Mouse (Mus musculus): Measurements from ENCODE around the gene A630095N17Rik.

- TF ChIP-seq CTCF (IDR thresholded peaks at IDR 0.05; ENCODE audit: low read depth) (no peak), EP300 (IDR thresholded peaks at IDR 0.05; ENCODE audit: low read depth) (0 out of 2 replicates have a peak, but pooled peaks have one; percentile 37)
Measured at GRCm38 (mm10) chr1:75180105-75180590, 51.8 kb downstream of the A630095N17Rik start, which contains the start of gene Abcb6.

All from heart, postnatal 0 days (tissue).